Mouse (Mus musculus) E14TG2a.4 (cell line): ENCODE measurements around the gene Ctps.

Source experiments
- H3K27me3 ChIP-seq: 2 replicates; pipeline ENCODE4 v1.6.1; 2014; ENCODE audit warnings: low read length, control low read depth; ENCODE audit not compliant: insufficient read depth
- H3K36me3 ChIP-seq: 2 replicates; pipeline ENCODE4 v1.6.1; 2014; ENCODE audit warnings: low read length, control low read depth; ENCODE audit not compliant: insufficient read depth
- H3K4me1 ChIP-seq: replicated peaks from 2 replicates; pipeline ENCODE4 v1.6.1; 2014; ENCODE audit warnings: low read depth, low read length, control low read depth
- H3K4me3 ChIP-seq: replicated peaks from 2 replicates; pipeline ENCODE4 v1.5.1; 2014; ENCODE audit warnings: mild to moderate bottlenecking, low read length
- H3K9me3 ChIP-seq: 2 replicates; pipeline ENCODE4 v1.6.1; 2014; ENCODE audit warnings: low read length, control low read depth
- CTCF ChIP-seq: conservative IDR thresholded peaks from 2 replicates; pipeline ENCODE4 v1.5.1; 2014; ENCODE audit warnings: low read length
- NANOG ChIP-seq: IDR thresholded peaks from 2 replicates; pipeline ENCODE4 v1.6.1; 2014; ENCODE audit warnings: borderline replicate concordance, low read length, mixed read lengths
- POU5F1 ChIP-seq: IDR thresholded peaks from 2 replicates; pipeline ENCODE4 v1.6.1; 2014; ENCODE audit warnings: low read length, borderline replicate concordance

The Ctps gene

DNA sequence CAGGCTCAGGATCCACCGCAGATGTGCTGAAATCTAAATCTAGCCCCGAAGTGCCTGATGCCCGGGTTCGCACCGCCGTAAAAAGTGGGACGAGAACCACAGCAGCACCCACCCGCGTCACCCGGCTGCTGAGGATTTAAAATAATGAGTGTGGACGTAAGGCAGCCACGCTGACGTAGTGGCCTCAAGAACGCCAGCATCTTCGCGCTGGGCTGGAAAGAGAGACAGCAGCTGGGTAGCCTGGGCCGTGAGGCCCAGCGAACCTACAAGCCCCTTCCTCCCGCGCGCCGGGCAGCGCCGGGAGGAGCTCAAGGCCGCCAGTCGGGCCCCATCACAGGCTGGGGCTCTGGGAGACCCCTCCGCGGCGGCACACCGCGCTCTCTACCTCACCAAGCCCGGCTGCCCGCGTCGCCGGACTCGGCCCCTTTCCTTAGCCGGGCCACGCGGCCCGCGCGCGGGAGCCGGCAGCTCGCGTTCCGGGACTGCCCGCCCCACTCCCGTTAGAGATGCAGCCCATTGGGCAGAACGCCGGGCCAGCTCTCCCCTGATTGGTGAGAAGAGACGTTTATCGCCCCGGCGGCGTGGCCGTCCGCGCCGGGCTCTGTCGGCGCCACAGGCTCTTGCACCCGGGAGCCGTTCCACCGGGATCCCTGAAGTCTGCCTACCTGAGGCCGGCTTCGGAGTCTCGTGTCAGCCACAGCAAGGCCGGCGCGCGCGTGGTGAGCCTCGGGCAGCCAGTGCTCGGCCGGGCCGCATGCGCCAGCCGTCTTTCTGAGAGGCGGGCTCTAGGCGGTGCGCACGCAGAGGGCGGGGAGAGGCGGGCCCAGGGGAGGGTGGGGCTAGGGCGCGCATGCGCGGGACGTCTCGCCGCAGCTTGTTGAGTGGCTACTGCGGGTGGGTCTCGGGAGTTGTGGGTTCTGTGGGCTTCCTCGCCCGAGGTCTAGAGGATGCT, at the start of gene Ctps:
Gene Ctps, minus strand, starts transcription at position 791 of the 952 bp plus-strand sequence.
- Histone ChIP-seq H3K36me3 (peaks cover 36% of the 10 kb centered on the region), H3K9me3 (no peaks in the 10 kb centered on the region), H3K27me3 (peaks cover 4% of the 10 kb centered on the region), H3K4me3 (peak within 1 kb of the TSS; percentile 92), H3K4me1 (peaks cover 42% of the 10 kb centered on the region)
- TF ChIP-seq NANOG (no peak), POU5F1 (no peak), CTCF (no peak)

DNA sequence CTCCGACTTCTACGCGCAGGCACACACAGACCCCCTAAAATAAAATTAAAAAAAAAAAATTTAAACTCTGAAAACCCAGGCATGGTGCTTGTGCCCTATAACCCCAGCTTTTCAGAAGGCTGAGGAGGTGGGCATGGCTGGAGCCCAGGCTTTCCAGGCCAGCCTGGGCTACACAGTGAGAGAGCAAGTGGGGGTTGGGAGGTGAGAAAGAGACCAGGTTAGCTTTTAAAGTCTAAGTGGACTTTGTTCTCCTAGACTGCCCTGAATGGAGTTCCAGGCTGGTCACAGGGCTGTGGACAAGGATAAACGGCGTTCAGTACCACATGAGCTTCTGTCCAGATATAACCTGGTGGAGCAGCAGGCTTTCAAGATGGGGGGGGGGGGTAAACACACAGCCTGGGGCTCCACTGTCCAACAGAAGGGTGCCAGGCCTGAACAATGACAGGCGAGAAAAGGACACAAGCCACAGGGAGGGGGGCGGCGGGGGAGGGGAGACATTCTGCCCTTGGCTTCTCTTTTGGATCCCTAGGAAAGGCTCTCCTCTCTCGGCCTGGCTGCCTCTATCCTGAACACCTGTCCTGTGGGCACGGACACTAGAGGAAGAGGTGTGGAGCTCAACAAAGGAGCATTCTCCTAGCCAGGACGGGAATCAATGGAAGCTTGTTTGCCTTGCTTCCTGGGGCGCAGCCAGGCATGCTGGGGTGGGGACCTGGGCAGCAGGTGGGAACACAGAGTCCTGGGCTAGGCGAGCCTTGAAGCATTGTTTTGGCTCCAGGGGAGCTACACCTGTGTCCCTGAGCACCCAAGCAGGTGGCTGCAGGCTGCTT, 46.3 kb upstream of the Ctps start:
- peak overlapping the region; percentile 60; the same call in 1 of the 2 replicates for H3K4me3 ChIP-seq
- H3K27me3 ChIP-seq: peaks cover 6% of the 10 kb centered on the region; the same call in 1 of the 2 replicates
- TF ChIP-seq POU5F1: no peak
- no peak for TF ChIP-seq NANOG
- TF ChIP-seq CTCF: no peak
- peaks cover 69% of the 10 kb centered on the region for H3K4me1 ChIP-seq
- no peaks in the 10 kb centered on the region for H3K36me3 ChIP-seq
- no peaks in the 10 kb centered on the region for H3K9me3 ChIP-seq

GRCm38 (mm10) chr4:120615528-120616081, 45.5 kb upstream of the Ctps start:
- Histone ChIP-seq H3K4me1 (peaks cover 77% of the 10 kb centered on the region), H3K27me3 (peaks cover 6% of the 10 kb centered on the region; the same call in 1 of the 2 replicates), H3K9me3 (no peaks in the 10 kb centered on the region), H3K4me3 (peak overlapping the region; percentile 60), H3K36me3 (no peaks in the 10 kb centered on the region)
- no peak for TF ChIP-seq POU5F1
- no peak for TF ChIP-seq NANOG
- TF ChIP-seq CTCF: no peak

DNA sequence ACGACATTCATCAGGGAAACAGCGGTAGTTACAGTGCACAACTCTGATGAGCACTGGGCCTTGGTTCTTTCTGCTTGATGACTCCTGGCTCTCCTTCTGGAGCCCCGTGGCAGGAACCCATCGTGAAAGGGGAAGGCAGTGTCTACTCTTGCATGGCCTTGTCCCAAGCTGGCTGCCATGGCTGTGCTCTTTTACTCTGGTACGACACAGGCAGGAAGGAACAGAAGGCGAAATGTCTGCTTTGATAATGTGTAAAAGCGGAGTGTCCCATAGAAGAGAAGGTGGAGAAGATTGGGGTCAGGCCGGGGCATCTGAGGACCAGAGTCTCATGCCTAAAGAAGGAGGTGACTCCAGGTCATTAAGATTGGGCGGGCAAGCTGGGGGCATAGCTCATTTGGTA, 44.6 kb upstream of the Ctps start:
- peaks cover 87% of the 10 kb centered on the region for H3K4me1 ChIP-seq
- no peak overlapping the region for H3K4me3 ChIP-seq
- peaks cover 6% of the 10 kb centered on the region; the same call in 1 of the 2 replicates for H3K27me3 ChIP-seq
- H3K9me3 ChIP-seq: no peaks in the 10 kb centered on the region
- no peaks in the 10 kb centered on the region for H3K36me3 ChIP-seq
- TF ChIP-seq NANOG (no peak), CTCF (no peak), POU5F1 (no peak)

DNA sequence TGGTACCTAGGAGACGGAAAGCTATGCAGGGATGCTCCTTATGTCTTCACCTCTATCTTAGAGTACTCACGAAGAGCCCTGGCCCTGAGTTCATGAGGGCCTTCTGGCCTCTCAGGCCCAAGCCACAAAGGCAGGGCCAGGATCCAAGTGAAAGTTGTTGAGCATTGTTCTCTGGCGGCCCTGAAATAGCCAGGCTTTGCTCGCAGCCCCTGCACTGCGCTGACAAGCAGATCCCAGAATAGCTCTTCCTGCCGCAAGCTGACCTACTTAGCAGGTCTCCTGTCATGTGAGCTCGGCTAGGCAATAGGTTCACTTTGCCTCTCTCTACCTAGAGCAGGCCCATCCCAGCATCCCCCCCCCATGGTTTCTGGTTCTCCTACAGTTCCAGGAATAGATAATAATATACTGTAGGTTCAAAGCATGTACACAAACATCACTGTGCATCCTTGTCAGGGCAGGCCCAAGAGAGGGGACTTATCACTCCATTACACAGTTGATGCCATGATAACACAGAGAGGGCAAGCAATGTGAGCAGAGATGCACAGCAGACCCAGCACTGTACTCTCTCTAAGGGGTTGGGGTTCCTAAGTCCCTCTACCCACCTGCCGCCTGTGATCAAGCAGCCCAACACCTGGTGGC, 43.7 kb upstream of the Ctps start:
- Histone ChIP-seq H3K9me3 (no peaks in the 10 kb centered on the region; the same call in 1 of the 2 replicates), H3K4me1 (peaks cover 87% of the 10 kb centered on the region), H3K27me3 (peaks cover 6% of the 10 kb centered on the region; the same call in 1 of the 2 replicates), H3K36me3 (no peaks in the 10 kb centered on the region), H3K4me3 (no peak overlapping the region)
- TF ChIP-seq CTCF: no peak
- TF ChIP-seq NANOG: no peak
- no peak for TF ChIP-seq POU5F1

GRCm38 (mm10) chr4:120612304-120613080, 42.4 kb upstream of the Ctps start:
- TF ChIP-seq NANOG (peak; percentile 63), CTCF (no peak)
- H3K36me3 ChIP-seq: no peaks in the 10 kb centered on the region
- H3K27me3 ChIP-seq: no peaks in the 10 kb centered on the region
- H3K4me1 ChIP-seq: peaks cover 76% of the 10 kb centered on the region
- peaks cover 10% of the 10 kb centered on the region for H3K9me3 ChIP-seq
- H3K4me3 ChIP-seq: no peak overlapping the region

- no peaks in the 10 kb centered on the region for H3K36me3 ChIP-seq
- H3K4me1 ChIP-seq: peaks cover 67% of the 10 kb centered on the region
- no peak for TF ChIP-seq CTCF
- TF ChIP-seq POU5F1: peak; percentile 98
- peak; percentile 96 for TF ChIP-seq NANOG
- H3K9me3 ChIP-seq: peaks cover 14% of the 10 kb centered on the region
- no peaks in the 10 kb centered on the region for H3K27me3 ChIP-seq
- H3K4me3 ChIP-seq: no peak overlapping the region
Measured at GRCm38 (mm10) chr4:120611005-120611404, 40.9 kb upstream of the Ctps start.
